Mouse (Mus musculus): ENCODE data around the gene Ikzf3.

GRCm38 (mm10) chr11:98477011-98477701 is 68.7 kb downstream of the Ikzf3 start:
- TF ChIP-seq CTCF (IDR thresholded peaks at IDR 0.05; ENCODE audit: low read depth, low read length) (no peak), POLR2A (IDR thresholded peaks at IDR 0.05; ENCODE audit: borderline replicate concordance, low read depth, low read length) (no peak)
